Mouse (Mus musculus): ENCODE measurements around the gene Adam33.
"Not testable (repeated sequence)": the region's sequence is repeated elsewhere in the genome, so short reads cannot be mapped to it uniquely, and the experiment has no call there.

Adam33 gene

GRCm38 (mm10) chr2:131063404-131063864, at the start of gene Adam33:
TSS of gene Adam33 (minus strand) at chr2:131063814.
- DNase-seq (ENCODE audit: low spot score): peak; percentile 29

- DNase-seq (ENCODE audit: low spot score): no peak
Observed at GRCm38 (mm10) chr2:131105989-131106388, 42.4 kb upstream of the Adam33 start.

- not testable (repeated sequence) for DNase-seq (ENCODE audit: low spot score)
Observed at GRCm38 (mm10) chr2:131105061-131105460, 41.4 kb upstream of the Adam33 start.

GRCm38 (mm10) chr2:131104021-131104420, 40.4 kb upstream of the Adam33 start:
- no peak for DNase-seq (ENCODE audit: low spot score)

GRCm38 (mm10) chr2:131101530-131101929, 37.9 kb upstream of the Adam33 start:
- no peak for DNase-seq (ENCODE audit: low spot score)

- no peak for DNase-seq (ENCODE audit: low spot score)
Observed at GRCm38 (mm10) chr2:131097087-131097486, 33.5 kb upstream of the Adam33 start.

GRCm38 (mm10) chr2:131096101-131096795, 32.6 kb upstream of the Adam33 start:
- DNase-seq (ENCODE audit: low spot score): peak; percentile 72

- DNase-seq (ENCODE audit: low spot score): peak; percentile 66
Observed at GRCm38 (mm10) chr2:131094823-131095222, 31.2 kb upstream of the Adam33 start.

- no peak for DNase-seq (ENCODE audit: low spot score)
Observed at GRCm38 (mm10) chr2:131093577-131093976, 30.0 kb upstream of the Adam33 start.

GRCm38 (mm10) chr2:131090852-131091251, 27.2 kb upstream of the Adam33 start:
- DNase-seq (ENCODE audit: low spot score): no peak

GRCm38 (mm10) chr2:131089634-131090033, 26.0 kb upstream of the Adam33 start:
- DNase-seq (ENCODE audit: low spot score): no peak

- no peak for DNase-seq (ENCODE audit: low spot score)
Observed at GRCm38 (mm10) chr2:131088581-131088980, 25.0 kb upstream of the Adam33 start.

GRCm38 (mm10) chr2:131086667-131087390, 23.2 kb upstream of the Adam33 start, which contains the start of gene Siglec1:
TSS of gene Siglec1 (minus strand) at chr2:131086765.
- DNase-seq (ENCODE audit: low spot score): no peak

GRCm38 (mm10) chr2:131084206-131084605, 20.6 kb upstream of the Adam33 start:
- no peak for DNase-seq (ENCODE audit: low spot score)

- no peak for DNase-seq (ENCODE audit: low spot score)
Observed at GRCm38 (mm10) chr2:131080507-131080906, 16.9 kb upstream of the Adam33 start.

GRCm38 (mm10) chr2:131072536-131072935, 8.9 kb upstream of the Adam33 start:
- no peak for DNase-seq (ENCODE audit: low spot score)

GRCm38 (mm10) chr2:131067481-131067880, 3.9 kb upstream of the Adam33 start:
- no peak for DNase-seq (ENCODE audit: low spot score)

GRCm38 (mm10) chr2:131066342-131066741, 2.7 kb upstream of the Adam33 start:
- no peak for DNase-seq (ENCODE audit: low spot score)

- peak; percentile 16 for DNase-seq (ENCODE audit: low spot score)
Observed at GRCm38 (mm10) chr2:131061607-131062006, 2.0 kb downstream of the Adam33 start.

GRCm38 (mm10) chr2:131060784-131061183, 2.8 kb downstream of the Adam33 start:
- no peak for DNase-seq (ENCODE audit: low spot score)

GRCm38 (mm10) chr2:131059781-131060540, 3.7 kb downstream of the Adam33 start:
- DNase-seq (ENCODE audit: low spot score): no peak

- DNase-seq (ENCODE audit: low spot score): no peak
Observed at GRCm38 (mm10) chr2:131059377-131059776, 4.2 kb downstream of the Adam33 start.

Measured in yolk sac, embryonic 10.5 days (tissue).